Mouse (Mus musculus) cerebellum, adult 18-20 months (tissue): ENCODE data around the gene Bglap2.
"Not testable (repeated sequence)": the region's sequence is repeated elsewhere in the genome, so short reads cannot be mapped to it uniquely, and the experiment has no call there.

ENCODE experiments used
- DNase-seq, 2 experiments: peaks; one replicate each; pipeline ENCODE4 v3.0.0; 2021

Gene Bglap2

DNA sequence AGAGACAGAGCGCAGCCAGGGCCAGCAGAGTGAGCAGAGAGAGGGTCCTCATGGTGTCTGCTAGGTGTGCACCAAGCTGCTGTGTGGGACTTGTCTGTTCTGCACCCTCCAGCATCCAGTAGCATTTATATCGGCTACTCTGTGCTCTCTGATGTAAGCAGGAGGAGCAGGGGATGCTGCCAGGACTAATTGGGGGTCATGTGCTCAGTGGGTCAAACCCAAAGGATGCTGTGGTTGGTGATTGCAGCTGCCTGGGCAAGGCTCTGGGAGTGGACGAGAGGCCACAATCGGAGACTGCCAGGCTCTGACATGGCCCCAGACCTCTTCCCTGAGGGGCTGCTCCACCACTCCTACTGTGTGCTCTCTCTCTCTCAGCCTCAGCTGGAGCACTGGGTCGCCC, at the start of gene Bglap2:
Gene Bglap2 (minus strand): TSS at position 101 of the 400 bp plus-strand sequence.
- DNase-seq, result not testable (repeated sequence)

DNA sequence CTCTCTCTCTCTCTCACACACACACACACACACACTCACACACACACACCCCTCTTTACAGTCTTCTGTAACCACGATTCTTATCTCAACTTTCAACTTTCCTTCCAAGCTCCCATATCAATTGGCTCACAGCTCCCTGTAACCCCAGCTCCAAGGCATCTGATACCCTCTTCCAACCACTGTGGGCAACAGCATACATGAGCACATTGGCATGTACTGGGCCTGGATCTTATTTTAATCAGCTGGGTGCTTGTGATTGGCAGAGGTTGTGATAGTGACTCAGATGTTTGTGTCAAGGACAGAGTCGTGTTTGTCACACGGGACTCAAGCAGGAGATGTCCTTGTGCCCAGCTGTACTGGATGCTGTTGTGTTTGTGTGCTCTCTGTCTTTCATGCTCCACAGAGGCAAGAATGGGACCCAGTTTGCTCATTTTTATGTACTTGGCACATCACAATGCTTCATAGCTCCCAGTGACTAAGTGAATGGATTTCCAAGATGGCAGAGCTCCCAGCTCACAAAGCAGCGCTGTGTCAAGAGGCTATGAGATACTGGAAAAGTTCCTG, 48.9 kb upstream of the Bglap2 start:
- DNase-seq, result no peak

DNA sequence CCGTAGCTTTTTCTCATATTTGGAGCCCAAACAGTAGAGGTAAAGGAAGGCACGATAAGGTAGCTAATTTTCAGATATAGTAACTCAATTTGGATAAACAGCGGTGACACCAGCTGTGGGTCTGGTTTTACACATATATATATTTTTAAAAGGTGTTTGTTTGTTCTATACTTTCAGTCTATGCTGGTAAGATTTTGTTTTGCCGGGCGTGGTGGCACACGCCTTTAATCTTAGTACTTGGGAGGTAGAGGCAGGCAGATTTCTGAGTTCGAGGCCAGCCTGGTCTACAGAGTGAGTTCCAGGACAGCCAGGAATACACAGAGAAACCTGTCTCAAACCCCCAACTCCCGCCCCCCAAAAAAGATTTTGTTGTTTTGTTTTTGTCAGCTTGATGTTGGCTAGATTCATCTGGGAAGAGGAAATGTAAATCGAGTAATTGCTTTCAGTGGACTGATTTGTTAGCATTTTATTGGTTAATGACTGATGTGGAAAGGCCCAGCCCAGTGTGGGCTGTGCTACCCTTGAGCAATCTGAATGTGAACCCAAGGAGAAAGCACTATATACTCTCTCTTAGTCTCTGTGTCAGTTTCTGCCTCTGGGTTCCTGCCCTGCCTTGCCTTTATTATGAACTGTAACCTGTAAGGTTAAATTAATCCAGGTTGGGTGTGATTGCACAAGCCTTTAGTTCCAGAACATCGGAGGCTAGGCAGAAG, 47.4 kb upstream of the Bglap2 start:
- DNase-seq, result no peak

DNA sequence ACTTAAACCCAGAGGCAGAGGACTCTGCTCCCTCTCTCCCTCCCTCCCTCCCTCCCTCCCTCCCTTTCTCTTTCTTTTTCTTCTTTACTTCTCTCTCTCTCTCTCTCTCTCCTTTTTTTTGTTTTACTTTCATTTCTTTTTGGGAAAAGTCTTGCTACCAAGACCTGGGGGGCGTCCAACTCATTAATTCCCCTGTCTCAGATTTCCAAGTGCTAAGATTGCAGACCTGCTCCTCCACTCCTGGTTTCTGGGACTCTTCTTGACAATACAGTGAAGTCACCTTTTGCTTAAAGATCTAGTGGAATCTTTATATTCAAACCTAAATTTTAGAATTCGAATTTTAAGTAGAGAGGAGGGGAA, 46.8 kb upstream of the Bglap2 start:
- no peak for DNase-seq

DNA sequence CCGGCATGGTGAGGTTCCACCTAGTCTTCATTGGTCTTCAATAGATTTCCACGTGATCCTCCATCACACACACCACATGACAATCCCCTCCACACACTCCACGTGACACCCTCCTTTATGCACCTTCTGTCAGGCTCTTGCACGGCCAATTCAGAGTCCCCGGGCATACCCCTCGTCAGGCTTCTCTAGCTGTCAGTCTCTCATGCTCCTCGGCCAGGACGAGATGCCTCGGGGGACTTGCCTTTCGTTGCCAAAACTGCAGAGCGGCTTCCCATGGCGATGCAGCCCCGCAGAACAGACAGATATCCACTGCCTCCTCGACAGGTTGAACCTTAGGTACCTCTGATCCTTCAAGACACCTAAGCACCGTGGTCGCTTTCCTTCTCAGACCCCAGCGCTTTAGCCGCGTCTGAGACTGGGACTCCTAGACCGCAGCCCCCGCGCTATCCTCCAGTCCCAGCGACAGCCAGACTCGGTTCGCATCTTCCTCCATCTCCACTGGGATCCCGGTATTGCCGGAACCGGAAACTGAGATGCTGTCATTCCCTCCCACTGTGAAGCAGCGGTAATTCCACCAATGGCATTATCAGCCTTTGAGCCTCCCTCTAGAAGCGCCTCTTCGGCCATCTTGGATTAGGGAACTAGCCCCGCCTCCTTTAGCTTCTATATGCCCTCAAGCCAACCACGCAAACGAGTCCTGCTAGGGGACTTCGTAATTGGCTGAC, 46.3 kb upstream of the Bglap2 start, which contains the start of gene Slc25a44:
Gene Slc25a44 (minus strand): TSS at position 535 of the 725 bp plus-strand sequence.
- DNase-seq, result peak; percentile 91 to 99

DNA sequence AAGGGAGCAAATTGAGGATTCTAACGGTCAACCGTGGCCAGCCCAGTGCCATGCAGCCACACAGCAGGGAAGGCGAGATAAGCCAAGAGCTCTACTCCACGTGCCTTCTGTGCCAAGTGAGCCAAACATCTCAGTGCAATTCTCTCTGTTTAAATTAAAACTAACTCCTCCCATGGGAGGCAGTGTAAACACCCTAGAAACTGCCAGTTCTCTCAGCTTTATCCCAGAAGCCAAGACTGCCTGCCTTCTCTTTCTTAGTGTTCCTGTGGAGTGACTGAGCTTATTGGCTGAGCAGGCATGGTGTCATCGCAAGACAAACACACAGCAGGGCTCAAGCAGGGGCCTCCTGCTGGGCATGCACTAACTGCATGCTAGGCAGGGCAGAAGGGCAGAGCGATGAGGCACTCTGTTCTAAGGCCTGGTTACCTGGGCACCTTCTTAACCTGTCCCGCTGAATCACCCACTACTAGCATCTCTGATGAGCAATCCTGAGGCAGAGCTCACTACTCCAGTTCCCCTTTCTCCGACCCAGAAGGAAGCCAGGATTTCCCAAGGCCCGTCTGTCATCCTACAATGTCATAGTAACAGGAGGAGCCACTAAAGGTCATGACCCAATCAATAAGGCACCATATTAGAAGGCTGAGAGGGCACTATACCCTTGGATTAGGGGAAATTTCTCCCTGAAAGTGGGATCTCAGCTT, 43.7 kb upstream of the Bglap2 start:
- DNase-seq, result peak; percentile 73 to 75

DNA sequence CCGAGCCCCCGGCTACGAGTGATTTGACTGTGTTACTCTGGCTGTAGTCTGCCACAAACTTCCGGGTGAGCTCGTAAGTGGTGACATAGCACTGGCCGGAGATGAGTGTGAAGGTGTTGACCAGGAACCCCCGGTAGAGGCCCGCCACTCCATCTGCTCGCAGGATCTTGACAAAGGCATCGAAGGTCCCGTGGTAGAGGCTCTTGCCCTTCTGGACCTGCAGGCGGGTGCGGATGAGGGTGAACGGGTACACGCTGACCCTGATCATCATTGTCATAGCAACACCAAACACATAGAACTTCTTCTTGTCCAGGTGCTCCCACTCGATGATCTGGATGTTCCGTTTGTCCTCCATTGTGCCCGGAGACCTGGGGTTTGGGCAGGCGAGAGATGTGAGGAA, 42.3 kb upstream of the Bglap2 start:
- DNase-seq, result no peak

DNA sequence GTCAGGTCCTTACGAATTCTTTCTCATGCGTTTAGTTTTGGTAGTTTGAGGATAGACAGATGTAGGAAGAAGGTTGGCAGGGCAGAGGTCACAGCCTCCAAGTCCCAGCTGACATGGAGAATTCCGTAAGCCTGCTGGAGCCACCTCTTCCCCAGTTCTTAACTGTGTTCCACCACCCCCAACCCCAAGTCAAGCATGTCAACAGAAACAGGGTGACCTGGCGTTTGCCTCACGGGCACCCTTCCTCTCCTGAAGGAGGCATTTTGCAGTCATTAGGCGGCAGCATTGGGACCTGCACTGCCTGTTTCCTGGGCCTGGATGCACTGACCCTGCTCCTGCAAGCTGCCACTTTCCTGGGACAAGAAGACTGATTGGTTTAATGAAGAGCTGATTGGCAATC, 39.5 kb upstream of the Bglap2 start:
- no peak for DNase-seq

DNA sequence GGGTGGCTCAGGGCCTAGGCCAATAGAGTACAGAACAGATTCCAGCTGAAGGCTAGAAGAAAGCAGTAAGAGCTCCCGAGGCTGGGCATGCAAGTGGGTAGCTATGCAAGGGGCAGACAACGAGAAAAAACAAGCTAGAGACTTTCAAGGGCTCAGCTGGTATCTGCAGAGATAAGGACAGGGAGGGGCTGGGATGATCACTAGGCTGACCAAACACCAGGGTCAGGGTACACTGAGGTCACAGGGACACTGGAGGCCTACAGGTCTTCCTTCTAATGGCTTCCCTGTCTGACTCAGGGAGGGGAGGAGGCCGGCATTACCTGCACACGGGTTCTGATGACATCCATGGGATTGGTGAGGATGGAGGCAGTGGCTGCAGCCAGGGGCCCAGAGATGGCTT, 37.2 kb upstream of the Bglap2 start:
- DNase-seq, result no peak

DNA sequence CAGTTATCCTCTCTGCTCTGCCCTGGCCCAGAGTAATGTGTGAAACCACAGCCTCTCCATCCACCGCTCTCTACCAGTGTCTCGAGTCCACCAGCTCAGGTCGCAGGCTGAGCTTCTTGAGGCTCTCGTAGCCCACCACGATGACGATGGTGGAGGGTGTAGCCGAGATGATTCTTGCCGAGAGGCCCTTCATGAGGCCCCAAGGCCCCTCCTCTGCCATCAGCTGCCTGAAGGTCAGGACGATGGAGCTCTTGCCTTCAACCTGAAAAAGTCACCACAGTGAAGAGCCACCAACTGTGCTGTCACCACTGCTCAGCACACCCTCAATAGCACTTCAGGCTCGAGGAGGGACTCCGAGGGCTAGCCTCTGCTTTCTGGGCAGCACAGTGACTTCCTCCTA, 34.1 kb upstream of the Bglap2 start:
- no peak for DNase-seq

DNA sequence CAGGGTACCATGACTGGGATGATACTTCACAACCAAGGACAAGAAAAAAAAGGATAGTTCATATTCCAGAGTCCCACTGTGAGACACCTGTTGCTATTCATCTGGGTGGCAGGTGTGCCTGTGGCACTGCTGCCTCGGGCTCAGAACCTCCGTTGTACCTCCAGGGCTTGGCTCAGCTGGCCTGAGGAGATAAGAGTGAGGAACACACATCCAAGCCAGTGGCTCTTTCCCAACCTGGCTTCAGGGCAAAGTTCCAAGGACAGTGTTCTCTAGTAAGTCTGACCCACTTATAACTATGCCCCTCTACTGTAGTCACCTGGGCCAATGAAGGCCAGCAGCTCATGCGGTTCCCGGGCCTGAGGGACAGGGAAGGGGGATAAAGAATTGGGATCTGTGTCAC, 33.2 kb upstream of the Bglap2 start:
- no peak for DNase-seq

DNA sequence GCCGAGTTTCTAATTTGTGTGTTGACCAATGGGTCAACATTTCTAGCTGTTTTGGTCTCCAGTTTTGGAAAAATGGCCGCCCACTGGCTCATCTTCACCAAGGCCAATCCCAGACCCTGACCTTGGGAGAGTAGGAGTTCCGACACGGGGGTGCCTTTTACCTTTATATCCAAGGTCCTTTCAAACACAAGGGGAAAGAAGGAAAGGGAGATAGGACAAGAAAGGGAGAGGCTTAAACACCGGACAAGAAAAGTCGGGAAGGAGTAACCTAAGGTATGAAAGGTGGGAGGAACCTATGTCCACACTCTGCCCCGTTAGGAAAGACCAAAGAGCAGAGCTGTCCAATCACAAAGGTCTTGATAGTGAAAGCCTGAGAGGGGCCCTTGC, 32.1 kb upstream of the Bglap2 start:
- no peak for DNase-seq

DNA sequence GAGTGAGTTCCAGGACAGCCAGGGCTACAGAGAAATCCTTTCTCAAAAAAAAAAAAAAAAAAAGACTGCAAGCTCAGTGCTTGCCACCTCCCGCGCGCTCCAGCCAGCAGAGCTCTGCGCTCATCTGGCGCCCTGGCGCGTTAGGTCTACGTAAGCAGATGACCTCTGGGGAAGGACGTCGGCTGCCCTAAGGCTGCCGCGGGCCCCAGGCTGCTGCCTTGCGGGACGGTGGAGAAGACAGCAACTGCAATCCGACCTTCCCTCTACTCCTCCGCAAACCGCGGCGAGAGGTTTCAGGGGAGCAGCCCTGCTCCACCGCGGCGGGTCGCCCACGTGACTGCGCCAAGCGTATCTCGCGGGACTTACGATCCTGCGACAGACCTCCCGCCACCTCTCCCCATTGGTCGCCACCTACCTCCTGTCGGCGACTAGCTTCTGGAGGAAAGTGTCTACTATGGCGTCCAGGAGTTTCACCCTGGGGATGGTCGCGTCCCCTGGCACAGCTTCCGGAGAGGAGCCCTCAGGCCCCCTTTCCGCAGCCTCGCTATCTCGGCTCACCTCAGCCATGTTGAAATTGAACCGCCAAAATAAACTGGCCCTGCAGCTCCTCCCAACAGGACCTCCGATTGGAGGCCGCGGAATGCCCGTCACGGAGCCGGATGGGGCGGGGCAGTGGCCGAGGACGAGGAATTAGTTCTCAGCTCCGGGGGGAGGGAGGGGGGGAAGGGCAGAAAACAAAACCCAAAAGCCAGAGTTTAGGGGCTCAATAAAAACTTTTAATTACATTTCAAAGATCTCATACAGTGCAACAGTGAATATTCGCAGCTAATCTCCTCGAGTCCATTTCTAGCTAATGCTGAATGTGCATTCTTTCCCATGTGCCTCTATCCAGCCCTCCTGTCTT, 31.5 kb upstream of the Bglap2 start, which contains the start of gene Pmf1:
Gene Pmf1 (minus strand): TSS at position 591 of the 904 bp plus-strand sequence.
- DNase-seq, result peak; percentile 85 to 94

DNA sequence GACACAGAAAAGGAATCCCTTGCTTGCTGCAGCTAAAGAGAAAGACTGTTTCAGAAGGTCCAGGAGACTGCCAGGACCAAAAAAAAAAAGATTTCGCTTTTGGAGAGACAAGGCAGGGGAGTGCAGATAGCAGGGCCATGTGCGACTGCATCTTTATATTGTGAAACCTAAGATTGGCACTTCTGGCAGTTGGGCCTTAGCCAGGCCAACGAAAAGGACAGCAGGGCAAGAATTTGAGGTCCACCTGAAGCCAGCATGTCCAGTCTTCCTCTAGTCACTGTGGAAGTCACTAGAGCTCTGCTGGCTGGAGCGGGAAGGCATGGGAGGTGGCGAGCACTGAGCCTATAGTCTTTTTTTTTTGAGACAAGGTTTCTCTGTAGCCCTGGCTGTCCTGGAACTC, 30.5 kb upstream of the Bglap2 start:
- DNase-seq, result no peak

DNA sequence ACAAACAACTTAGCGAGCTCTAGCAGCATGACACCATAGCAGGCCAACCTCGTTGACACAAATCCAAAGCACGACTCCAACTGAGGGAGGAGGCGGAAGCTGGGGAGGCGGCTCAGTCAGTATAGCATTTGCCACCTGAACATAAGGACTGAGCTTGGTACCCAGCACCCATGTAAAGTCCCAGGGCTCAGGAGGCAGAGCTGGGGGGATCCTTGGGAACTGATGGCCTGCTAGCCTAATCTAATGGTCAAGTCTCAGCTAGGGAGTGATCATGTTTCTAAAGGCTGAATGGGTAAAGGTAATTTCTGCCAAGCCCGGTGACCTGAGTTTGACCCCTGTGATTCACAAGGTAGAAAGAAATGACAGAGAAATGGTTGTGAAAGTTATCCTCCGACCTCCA, 29.0 kb upstream of the Bglap2 start:
- DNase-seq, result no peak

DNA sequence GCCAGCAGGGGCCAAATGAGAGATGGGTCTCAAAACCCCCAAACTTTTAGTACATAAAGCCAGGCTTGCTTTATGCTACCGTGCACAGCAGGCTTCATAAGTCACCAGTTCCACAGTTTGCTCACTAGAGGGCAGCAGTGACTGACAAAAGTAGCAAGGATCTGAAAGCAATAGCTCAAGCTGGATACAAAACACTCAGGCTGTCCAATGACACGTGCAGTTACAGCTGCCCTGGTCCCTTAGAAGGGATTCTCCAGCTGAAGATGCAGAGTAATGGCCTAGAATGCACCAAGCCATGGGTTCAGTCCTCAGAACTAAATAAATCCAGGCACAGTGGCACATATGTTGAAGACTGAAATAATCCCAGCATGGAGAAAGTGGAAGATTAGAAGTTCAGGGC, 28.6 kb upstream of the Bglap2 start:
- DNase-seq, result peak; percentile 71 to 72

DNA sequence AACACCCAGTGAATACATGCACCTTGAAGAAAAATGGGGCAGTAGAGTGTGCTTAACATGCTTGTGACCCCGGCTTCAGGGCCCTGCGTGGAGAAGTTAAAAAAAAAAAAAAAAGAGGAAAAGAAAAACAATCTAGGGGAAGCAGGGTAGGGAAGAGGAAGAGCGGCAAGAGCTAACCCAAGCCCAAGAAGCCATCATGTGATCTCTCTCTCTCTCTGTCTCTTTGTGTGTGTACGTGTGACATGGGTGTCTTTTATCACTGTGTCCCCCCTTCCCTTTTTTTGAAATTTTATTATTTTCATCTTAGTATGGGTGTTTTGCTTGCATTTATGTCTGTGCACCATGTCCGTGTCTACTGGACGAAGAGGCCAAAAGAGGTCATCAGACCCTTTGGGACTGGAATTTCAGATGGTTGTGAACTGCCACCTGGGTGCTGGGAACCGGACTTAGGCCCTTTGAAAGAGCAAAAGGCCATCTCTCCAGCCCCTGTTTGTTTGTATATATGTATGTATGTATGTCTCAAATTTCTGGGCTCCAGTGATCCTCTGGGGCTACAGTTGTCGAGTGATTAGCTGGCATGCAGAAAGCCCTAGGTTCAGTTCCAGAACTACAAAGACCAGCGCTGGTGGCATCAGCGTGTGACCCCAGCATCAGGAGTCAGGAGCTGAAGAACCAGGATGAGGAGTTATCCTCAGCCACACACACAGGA, 25.2 kb upstream of the Bglap2 start:
- no peak for DNase-seq

DNA sequence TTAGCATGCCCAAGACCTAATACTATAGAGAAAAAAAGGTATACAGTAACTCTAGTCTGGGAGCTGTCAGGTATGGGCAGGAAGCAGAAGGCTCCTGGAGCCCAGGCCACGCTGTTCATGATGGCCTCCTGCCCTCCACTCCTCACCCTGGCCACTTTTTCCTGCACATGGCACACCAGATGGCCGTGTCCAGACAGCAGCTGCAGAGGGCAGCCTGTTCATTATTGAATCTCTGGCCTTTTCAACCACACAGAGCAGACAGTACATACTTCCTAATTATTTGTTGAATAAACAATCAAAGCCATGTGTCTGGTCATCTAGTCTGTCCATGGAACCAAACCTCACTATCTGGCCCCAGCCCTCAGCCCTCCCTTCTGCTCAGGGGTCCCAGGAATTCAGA, 20.2 kb upstream of the Bglap2 start:
- DNase-seq, result peak; percentile 85 to 89

DNA sequence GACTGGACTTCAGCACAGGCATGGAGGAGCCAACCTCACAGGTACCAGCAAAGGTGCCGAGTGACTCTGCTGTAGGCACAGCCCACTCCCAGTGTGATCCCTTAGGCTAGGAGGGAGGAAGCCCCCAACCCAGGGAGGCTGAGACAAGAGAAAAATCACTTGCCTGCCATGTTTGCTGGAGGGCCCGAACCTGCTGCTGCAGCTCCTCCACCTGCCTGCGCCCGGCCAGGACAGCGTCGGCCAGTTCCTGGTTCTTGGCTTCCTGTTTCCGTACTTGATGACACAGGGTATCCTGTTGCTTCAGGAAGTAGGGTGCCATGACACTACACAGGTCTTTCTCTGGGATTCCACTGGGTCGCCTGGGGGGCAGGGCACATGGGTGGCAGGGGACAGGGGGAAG, 17.2 kb upstream of the Bglap2 start:
- no peak for DNase-seq

DNA sequence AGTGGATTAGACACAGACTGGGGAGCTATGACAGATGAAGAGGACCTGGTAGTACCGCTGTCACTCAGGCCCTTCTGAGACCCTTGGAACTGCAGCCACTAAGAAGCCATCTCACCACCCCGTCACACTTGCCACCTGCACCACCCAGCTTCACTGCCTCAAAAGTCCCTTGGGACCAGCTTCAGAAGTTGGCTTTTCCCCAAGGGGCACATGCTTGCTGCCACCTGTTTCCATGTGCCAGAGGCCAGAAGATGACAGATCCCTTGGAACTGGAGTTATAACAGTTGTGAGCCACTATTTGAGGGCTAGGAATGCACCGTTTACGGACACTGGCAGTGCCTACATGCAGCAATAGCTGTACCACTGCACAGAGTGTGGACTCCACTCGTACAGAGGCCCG, 16.8 kb upstream of the Bglap2 start:
- DNase-seq, result no peak

DNA sequence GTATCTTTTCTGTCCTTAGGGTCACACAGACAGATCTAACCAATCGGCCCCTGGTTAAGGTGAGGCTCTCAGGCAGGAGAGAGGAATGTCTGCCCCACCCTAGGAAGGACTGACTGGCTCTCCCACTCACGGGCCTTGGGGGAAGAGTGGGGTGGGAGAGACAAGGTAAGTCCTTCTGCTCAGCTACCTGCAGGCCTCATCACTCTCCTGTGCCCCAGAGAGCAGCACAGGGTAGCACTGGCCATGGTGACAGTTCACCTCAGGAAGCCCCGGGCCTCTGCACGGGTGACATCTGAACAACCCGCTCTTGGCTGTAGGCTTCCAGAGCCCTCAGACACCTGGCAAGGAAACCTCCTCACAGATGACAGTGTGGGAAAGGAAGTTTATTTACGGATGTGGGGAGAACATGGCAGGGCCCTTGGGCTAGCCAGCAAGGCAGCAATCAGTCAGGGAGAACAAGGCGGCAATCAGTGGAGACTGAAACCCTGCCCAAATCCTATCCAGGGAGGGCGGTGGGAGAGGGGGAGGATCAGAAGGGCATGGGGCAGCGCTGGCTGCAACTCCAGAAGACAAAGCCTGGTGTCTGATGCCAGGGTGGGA, 15.4 kb upstream of the Bglap2 start:
- no peak for DNase-seq
